Mouse (Mus musculus): ENCODE data around the gene Creb3l1. TPM values are rescaled to one million over a fixed set of nuclear protein-coding genes. Genes with fewer than 3 reads are reported as not detected.

The Creb3l1 gene
- polyA plus RNA-seq, 1 experiment from 2014 or later, result 1.1 TPM

- H3K4me3 ChIP-seq (replicated peaks), result peak overlapping the region; percentile 54
- H3K9me3 ChIP-seq (replicated peaks), result no peaks in the 10 kb centered on the region
- H3K4me1 ChIP-seq (replicated peaks), result peaks cover 99% of the 10 kb centered on the region
- ATAC-seq (ENCODE audit: insufficient read depth), result peak; percentile 73
- peaks cover 5% of the 10 kb centered on the region for H3K36me3 ChIP-seq (replicated peaks)
- no peaks in the 10 kb centered on the region for H3K27me3 ChIP-seq
- H3K9ac ChIP-seq, result peak overlapping the region; percentile 66
- peak overlapping the region; percentile 83 for H3K4me2 ChIP-seq
- 4% methylated on average over 15 of the region's 15 CpGs for WGBS (ENCODE audit: insufficient replicate concordance)
- peak overlapping the region; percentile 90 for H3K27ac ChIP-seq (replicated peaks)
Observed at GRCm38 (mm10) chr2:91950275-91951085, 73.8 kb downstream of the Creb3l1 start.

GRCm38 (mm10) chr2:91949411-91950274 is 74.7 kb downstream of the Creb3l1 start:
- Histone ChIP-seq H3K36me3 (replicated peaks) (peaks cover 13% of the 10 kb centered on the region), H3K4me3 (replicated peaks) (peak overlapping the region; percentile 54), H3K4me1 (replicated peaks) (peaks cover 99% of the 10 kb centered on the region), H3K27me3 (no peaks in the 10 kb centered on the region), H3K9me3 (replicated peaks) (no peaks in the 10 kb centered on the region), H3K4me2 (peak overlapping the region; percentile 83), H3K9ac (peak overlapping the region; percentile 66), H3K27ac (replicated peaks) (peak overlapping the region; percentile 90)
- peak; percentile 78 for ATAC-seq (ENCODE audit: insufficient read depth)
- 9% methylated on average over 17 of the region's 17 CpGs for WGBS (ENCODE audit: insufficient replicate concordance)

DNA sequence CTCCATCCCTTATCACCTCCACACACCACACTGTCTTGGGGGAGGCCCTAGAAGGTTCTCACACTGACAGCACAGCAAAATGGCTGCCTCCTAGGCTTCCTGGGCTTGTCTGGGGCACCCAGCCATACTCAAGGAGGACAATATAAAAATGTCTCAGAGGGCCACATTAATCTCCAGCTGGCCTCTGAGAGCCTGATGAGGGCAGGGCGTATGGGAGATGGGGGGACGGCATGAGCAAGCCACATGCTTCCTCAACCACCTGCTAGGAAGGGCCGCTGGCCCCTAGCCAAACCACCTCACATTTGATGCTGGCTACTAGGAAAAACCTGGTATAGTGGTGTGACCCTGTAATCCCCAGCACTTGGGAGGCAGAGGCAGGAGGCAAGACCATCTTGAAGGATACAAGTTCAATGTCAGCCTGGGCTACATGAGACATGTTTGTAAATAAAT is 75.5 kb downstream of the Creb3l1 start:
- WGBS (ENCODE audit: insufficient replicate concordance), result 14% methylated on average over 3 of the region's 3 CpGs
- peak overlapping the region; percentile 83 for H3K4me2 ChIP-seq
- peak overlapping the region; percentile 90 for H3K27ac ChIP-seq (replicated peaks)
- no peaks in the 10 kb centered on the region for H3K27me3 ChIP-seq
- ATAC-seq (ENCODE audit: insufficient read depth), result 0 out of 2 replicates have a peak, but pooled peaks have one; percentile 20
- peaks cover 16% of the 10 kb centered on the region for H3K36me3 ChIP-seq (replicated peaks)
- peaks cover 97% of the 10 kb centered on the region for H3K4me1 ChIP-seq (replicated peaks)
- H3K4me3 ChIP-seq (replicated peaks), result peak overlapping the region; percentile 54
- H3K9ac ChIP-seq, result peak overlapping the region; percentile 66; the same call in 1 of the 2 replicates
- no peaks in the 10 kb centered on the region for H3K9me3 ChIP-seq (replicated peaks)

DNA sequence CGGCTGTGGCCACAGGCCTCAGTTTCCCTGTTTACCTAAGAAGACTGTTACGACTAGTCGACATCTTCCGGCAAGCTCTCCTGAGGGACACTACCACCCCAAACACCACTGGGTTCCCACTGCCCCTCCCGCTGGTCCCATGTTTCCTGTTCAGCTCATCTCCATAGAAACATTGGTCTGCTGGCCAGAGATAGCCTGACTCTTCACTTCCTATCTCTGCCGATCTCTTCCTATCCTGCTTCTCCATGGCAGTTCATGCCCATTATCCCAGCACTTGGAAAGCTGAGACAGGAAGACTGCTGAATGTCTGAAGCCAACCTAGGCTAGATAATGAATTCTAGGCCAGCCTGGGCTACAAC is 76.2 kb downstream of the Creb3l1 start:
- Histone ChIP-seq H3K4me3 (replicated peaks) (peak overlapping the region; percentile 54), H3K27ac (replicated peaks) (peak overlapping the region; percentile 90), H3K4me1 (replicated peaks) (peaks cover 93% of the 10 kb centered on the region), H3K27me3 (no peaks in the 10 kb centered on the region), H3K4me2 (peak overlapping the region; percentile 83), H3K36me3 (replicated peaks) (peaks cover 22% of the 10 kb centered on the region), H3K9ac (peak overlapping the region; percentile 66), H3K9me3 (replicated peaks) (no peaks in the 10 kb centered on the region)
- 11% methylated on average over 6 of the region's 6 CpGs for WGBS (ENCODE audit: insufficient replicate concordance)
- ATAC-seq (ENCODE audit: insufficient read depth), result peak; percentile 49

DNA sequence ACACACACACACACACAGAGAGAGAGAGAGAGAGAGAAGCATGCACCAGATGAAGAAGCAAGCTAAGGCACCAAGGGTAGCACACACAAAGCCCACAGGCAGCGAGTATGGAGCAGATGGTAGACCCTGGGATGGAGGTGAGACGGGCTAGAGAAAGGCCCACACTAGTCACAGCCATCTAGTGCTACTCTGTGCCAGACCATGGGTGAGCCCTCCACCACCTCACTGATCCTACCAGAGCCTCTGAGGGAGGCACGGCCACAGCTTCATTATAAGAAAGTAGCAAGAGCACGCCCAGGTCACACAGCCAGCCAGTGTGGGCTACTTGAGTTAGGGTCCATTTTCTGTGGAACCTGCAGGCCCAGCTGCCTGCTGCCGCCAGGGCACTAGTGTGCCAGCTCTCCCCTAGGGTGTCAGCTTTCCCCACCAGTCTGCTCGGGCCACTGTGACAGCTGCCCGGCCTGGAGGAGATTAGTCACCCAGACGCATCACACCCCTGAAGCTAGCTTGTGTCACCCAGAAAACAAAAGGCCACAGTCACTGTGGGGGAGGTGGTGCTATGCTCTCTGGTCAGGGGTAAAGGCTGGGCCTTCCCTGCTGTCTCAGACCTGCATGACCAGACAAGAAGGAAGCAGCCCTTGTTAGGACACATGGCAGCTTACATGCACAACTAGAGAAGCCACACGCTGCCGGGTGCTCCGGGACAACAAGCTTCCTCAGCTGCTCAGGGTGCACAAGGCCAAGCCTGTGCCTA is 76.7 kb downstream of the Creb3l1 start:
- H3K9ac ChIP-seq, result peak overlapping the region; percentile 66
- peak overlapping the region; percentile 54 for H3K4me3 ChIP-seq (replicated peaks)
- H3K27me3 ChIP-seq, result no peaks in the 10 kb centered on the region
- peaks cover 87% of the 10 kb centered on the region for H3K4me1 ChIP-seq (replicated peaks)
- peak overlapping the region; percentile 90 for H3K27ac ChIP-seq (replicated peaks)
- ATAC-seq (ENCODE audit: insufficient read depth), result peak; percentile 50
- H3K36me3 ChIP-seq (replicated peaks), result peaks cover 27% of the 10 kb centered on the region
- H3K4me2 ChIP-seq, result peak overlapping the region; percentile 83
- no peaks in the 10 kb centered on the region for H3K9me3 ChIP-seq (replicated peaks)
- 22% methylated on average over 11 of the region's 11 CpGs for WGBS (ENCODE audit: insufficient replicate concordance)

DNA sequence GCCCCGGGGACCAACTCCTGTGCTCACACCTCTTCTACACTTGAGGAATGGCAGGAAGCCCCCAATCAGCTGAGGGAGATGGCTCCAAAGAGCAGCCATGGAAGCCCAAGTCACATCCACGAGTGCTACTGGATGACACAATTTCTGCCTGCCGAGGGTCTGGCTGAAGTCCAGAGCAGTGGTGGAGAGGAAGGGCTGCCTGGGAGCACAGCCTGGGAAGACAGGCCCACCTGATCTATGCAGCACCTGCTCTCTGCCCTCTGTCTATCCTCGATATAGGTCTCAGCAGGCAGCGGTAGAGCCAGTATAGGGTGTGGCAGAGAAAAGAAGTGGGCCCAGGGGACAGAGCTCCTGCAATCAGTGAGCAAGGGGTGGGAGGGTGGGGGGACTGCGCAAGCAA is 77.5 kb downstream of the Creb3l1 start:
- peak overlapping the region; percentile 83 for H3K4me2 ChIP-seq
- 31% methylated on average over 6 of the region's 6 CpGs for WGBS (ENCODE audit: insufficient replicate concordance)
- peak overlapping the region; percentile 66 for H3K9ac ChIP-seq
- peaks cover 80% of the 10 kb centered on the region for H3K4me1 ChIP-seq (replicated peaks)
- H3K36me3 ChIP-seq (replicated peaks), result peaks cover 34% of the 10 kb centered on the region
- H3K27me3 ChIP-seq, result no peaks in the 10 kb centered on the region
- H3K9me3 ChIP-seq (replicated peaks), result no peaks in the 10 kb centered on the region
- peak overlapping the region; percentile 90 for H3K27ac ChIP-seq (replicated peaks)
- peak overlapping the region; percentile 54; the same call in 1 of the 2 replicates for H3K4me3 ChIP-seq (replicated peaks)
- no peak for ATAC-seq (ENCODE audit: insufficient read depth)

GRCm38 (mm10) chr2:91945483-91945882 is 78.8 kb downstream of the Creb3l1 start, which contains the start of gene Gm9821:
Gene Gm9821, plus strand, starts transcription at chr2:91945703.
- peak within 1 kb of the TSS; percentile 83 for H3K4me2 ChIP-seq
- ATAC-seq (ENCODE audit: insufficient read depth), result no peak
- H3K27me3 ChIP-seq, result no peaks in the 10 kb centered on the region
- H3K9me3 ChIP-seq (replicated peaks), result no peaks in the 10 kb centered on the region
- H3K4me1 ChIP-seq (replicated peaks), result peaks cover 68% of the 10 kb centered on the region
- peak within 1 kb of the TSS; percentile 66 for H3K9ac ChIP-seq
- no peak within 1 kb of the TSS for H3K4me3 ChIP-seq (replicated peaks)
- peaks cover 46% of the 10 kb centered on the region for H3K36me3 ChIP-seq (replicated peaks)
- peak within 1 kb of the TSS; percentile 90 for H3K27ac ChIP-seq (replicated peaks)
- WGBS (ENCODE audit: insufficient replicate concordance), result 89% methylated on average over 18 of the region's 18 CpGs

DNA sequence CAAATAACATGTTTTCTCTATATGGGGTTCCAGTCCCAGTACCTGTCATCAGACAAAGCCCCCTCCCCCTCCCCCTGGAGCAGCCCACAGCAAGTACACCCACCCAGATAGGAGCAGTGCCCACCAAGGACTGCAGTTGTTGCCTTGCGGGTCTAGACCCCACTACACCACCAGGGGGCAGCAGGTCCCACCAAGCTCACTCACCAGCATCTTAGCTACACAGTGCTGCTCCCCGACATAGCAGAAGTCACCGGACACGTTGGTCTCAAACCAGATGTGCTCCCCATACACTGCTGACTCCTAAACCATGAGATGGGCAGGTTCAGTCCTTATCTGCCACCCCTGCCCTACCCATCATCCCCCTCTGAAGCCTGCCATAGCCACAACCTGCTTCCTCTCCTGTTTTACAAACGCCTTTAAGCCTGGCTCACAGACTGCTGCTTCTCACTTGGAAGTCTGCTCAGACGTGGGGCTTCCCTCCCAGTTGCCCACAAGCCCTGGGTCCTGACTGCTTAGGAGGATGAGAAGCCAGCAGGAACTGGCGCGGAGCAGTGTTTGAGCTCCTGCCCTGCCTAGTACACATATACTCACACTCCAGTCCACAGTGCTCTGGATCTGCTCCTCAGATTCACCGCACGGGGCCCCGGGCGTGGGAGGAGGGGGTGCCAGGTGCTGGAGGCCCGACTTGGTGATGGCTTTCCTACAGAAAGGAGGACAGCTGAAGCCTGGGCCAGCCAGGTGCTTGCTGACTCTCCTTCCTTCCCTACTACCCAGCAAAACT is 79.9 kb downstream of the Creb3l1 start:
- WGBS (ENCODE audit: insufficient replicate concordance), result 38% methylated on average over 13 of the region's 13 CpGs
- Histone ChIP-seq H3K4me3 (replicated peaks) (no peak overlapping the region), H3K4me2 (peak overlapping the region; percentile 29), H3K36me3 (replicated peaks) (peaks cover 58% of the 10 kb centered on the region), H3K9ac (peak overlapping the region; percentile 27; the same call in 1 of the 2 replicates), H3K27ac (replicated peaks) (peak overlapping the region; percentile 64), H3K4me1 (replicated peaks) (peaks cover 56% of the 10 kb centered on the region), H3K9me3 (replicated peaks) (no peaks in the 10 kb centered on the region), H3K27me3 (no peaks in the 10 kb centered on the region)
- ATAC-seq (ENCODE audit: insufficient read depth), result peak; percentile 25

DNA sequence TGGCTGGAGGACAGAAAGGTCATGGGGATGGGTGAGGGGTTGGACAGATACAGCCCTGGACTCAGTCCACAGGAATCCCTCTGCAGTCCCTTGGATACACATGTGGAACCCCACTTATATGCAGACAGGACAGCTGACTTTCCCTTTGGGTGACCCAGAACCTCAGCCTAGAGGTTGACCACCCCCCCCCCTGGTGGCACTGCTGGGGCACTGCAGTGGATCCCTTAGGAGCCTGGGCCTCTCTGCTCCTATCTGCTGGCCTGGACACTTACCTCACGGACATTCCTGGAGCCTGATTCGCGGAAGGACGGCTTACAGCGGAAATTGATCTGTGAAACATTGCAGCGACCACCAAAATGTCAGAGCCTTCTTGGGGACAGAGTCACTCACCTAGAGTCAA is 81.9 kb downstream of the Creb3l1 start:
- Histone ChIP-seq H3K27ac (replicated peaks) (no peak overlapping the region), H3K9ac (no peak overlapping the region), H3K4me2 (no peak overlapping the region), H3K4me3 (replicated peaks) (no peak overlapping the region), H3K4me1 (replicated peaks) (peaks cover 36% of the 10 kb centered on the region), H3K9me3 (replicated peaks) (no peaks in the 10 kb centered on the region), H3K27me3 (no peaks in the 10 kb centered on the region), H3K36me3 (replicated peaks) (peaks cover 78% of the 10 kb centered on the region)
- WGBS (ENCODE audit: insufficient replicate concordance), result 83% methylated on average over 6 of the region's 6 CpGs
- no peak for ATAC-seq (ENCODE audit: insufficient read depth)
